In the genomic region with DNA sequence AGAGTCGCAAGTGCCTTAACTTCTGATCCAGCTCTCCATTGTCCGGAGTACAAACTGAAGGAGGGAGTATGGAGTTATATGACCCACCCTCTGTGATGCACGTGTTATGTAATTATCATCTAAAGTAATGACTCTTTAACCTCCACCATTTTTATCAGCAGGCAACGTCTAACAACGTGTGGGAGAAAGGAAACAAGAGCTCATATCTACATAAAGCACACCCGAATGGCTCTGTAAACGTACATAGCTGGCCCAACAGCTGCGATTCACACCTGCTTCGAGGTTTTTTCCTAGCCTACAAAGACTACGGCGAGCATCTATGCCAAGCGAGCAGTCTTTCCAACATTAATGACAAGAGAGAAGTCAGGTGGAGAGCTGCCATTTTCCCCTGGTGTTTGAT, we compare ENCODE assay signal across 24 mouse cellular contexts.
A peak's percentile ranks its signal among the peaks of the same experiment; 100 is the strongest.
DNase-seq lines count a peak whose midpoint lies in the region; ATAC-seq and TF ChIP-seq lines count a peak whose summit lies in the region.
"Had no signal": no experiment of that assay in that cellular context is flagged by ENCODE, and none has a peak within 500 bp of the region (broad histone marks: within the 10 kb centered on the region; RNA-seq: fewer than 3 reads in every experiment).

No protein-coding gene starts in this region.

- peak overlapping the region; percentile 56 for H3K27ac ChIP-seq in heart, embryonic 13.5 days (replicated peaks)
- no peak overlapping the region for H3K27ac ChIP-seq in liver, postnatal 0 days (ENCODE audit: low read depth)
- no peak overlapping the region for H3K27ac ChIP-seq in kidney, embryonic 15.5 days
- H3K27ac ChIP-seq: embryonic facial prominence, embryonic 12.5 days; hindbrain, embryonic 13.5 days; intestine, embryonic 15.5 days; left cerebral cortex, adult 2 months; stomach, postnatal 0 days had no signal

- H3K4me1 ChIP-seq in heart, embryonic 13.5 days = peaks cover 52% of the 10 kb centered on the region
- peaks cover 9% of the 10 kb centered on the region for H3K4me1 ChIP-seq in liver, postnatal 0 days (ENCODE audit: insufficient read depth)
- H3K4me1 ChIP-seq in kidney, embryonic 15.5 days = peaks cover 8% of the 10 kb centered on the region; the same call in 1 of the 2 replicates
- H3K4me1 ChIP-seq: embryonic facial prominence, embryonic 12.5 days; intestine, embryonic 15.5 days had no signal

- H3K9me3 ChIP-seq in heart, embryonic 13.5 days = no peaks in the 10 kb centered on the region
- H3K9me3 ChIP-seq in liver, postnatal 0 days (ENCODE audit: low read length) = no peaks in the 10 kb centered on the region
- no peaks in the 10 kb centered on the region for H3K9me3 ChIP-seq in kidney, embryonic 15.5 days (replicated peaks)
- H3K9me3 ChIP-seq: embryonic facial prominence, embryonic 12.5 days; hindbrain, embryonic 13.5 days; intestine, embryonic 15.5 days had no signal

- no peak for DNase-seq in heart, adult 18-20 months
- peak; percentile 46 for DNase-seq in liver
- no peak for DNase-seq in liver, postnatal 0 days
- DNase-seq in thymus, postnatal 14 days = peak; percentile 48
- no peak for DNase-seq in gastrocnemius, postnatal 25 days
- DNase-seq: cerebellum, adult 9-11 months; heart, postnatal 10 days; kidney, postnatal 4 days; layer of hippocampus, adult 9-11 months; left cerebral cortex, postnatal 4 days; lung, postnatal 10 days; midbrain, embryonic 14.5 days; retina, postnatal 1 day had no signal

- ATAC-seq in heart, embryonic 13.5 days (ENCODE audit: extremely low read depth, insufficient number of reproducible peaks, low FRiP score, low TSS enrichment) = no peak
- peak; percentile 36; the same call in 1 of the 2 replicates for ATAC-seq in liver, postnatal 0 days
- no peak for ATAC-seq in kidney, embryonic 15.5 days (replicated peaks; ENCODE audit: low FRiP score)
- no peak for ATAC-seq in inflammation-experienced regulatory T-cells, adult 6 months
- ATAC-seq: CD4-positive, CD25-positive, alpha-beta regulatory T cell, adult 4 months; forebrain, embryonic 16.5 days; intestine, embryonic 15.5 days had no signal

- no peaks in the 10 kb centered on the region for H3K36me3 ChIP-seq in heart, embryonic 13.5 days
- no peaks in the 10 kb centered on the region for H3K36me3 ChIP-seq in liver, postnatal 0 days (replicated peaks; ENCODE audit: insufficient read depth, low read length)
- no peaks in the 10 kb centered on the region for H3K36me3 ChIP-seq in kidney, embryonic 15.5 days
- H3K36me3 ChIP-seq: embryonic facial prominence, embryonic 12.5 days; hindbrain, embryonic 13.5 days; intestine, embryonic 15.5 days had no signal

- no peak overlapping the region for H3K4me3 ChIP-seq in heart, embryonic 13.5 days
- H3K4me3 ChIP-seq in liver, postnatal 0 days (ENCODE audit: low read depth, low read length) = no peak overlapping the region
- H3K4me3 ChIP-seq in kidney, embryonic 15.5 days (replicated peaks) = no peak overlapping the region
- H3K4me3 ChIP-seq: embryonic facial prominence, embryonic 12.5 days; erythroblast, embryonic 14.5 days; hindbrain, embryonic 13.5 days; intestine, embryonic 15.5 days; left cerebral cortex, adult 2 months had no signal

- 46% methylated on average over 12 of the region's 12 CpGs for WGBS in heart, embryonic 13.5 days
- WGBS in liver, postnatal 0 days (ENCODE audit: insufficient replicate concordance) = 46% methylated on average over 12 of the region's 12 CpGs
- 74% methylated on average over 12 of the region's 12 CpGs for WGBS in kidney, embryonic 15.5 days

- no peak overlapping the region for H3K9ac ChIP-seq in heart, embryonic 13.5 days
- no peak overlapping the region for H3K9ac ChIP-seq in liver, postnatal 0 days (replicated peaks)
- H3K9ac ChIP-seq in kidney, embryonic 15.5 days = no peak overlapping the region
- H3K9ac ChIP-seq: embryonic facial prominence, embryonic 12.5 days; hindbrain, embryonic 13.5 days; intestine, embryonic 15.5 days had no signal

- peaks cover 24% of the 10 kb centered on the region for H3K27me3 ChIP-seq in heart, embryonic 13.5 days (replicated peaks)
- no peaks in the 10 kb centered on the region for H3K27me3 ChIP-seq in liver, postnatal 0 days (ENCODE audit: insufficient read depth, low read length)
- H3K27me3 ChIP-seq in kidney, embryonic 15.5 days = no peaks in the 10 kb centered on the region
- H3K27me3 ChIP-seq: embryonic facial prominence, embryonic 12.5 days; hindbrain, embryonic 13.5 days; intestine, embryonic 15.5 days had no signal

- no peak overlapping the region for H3K4me2 ChIP-seq in heart, embryonic 13.5 days
- no peak overlapping the region for H3K4me2 ChIP-seq in liver, postnatal 0 days (ENCODE audit: low read depth, low read length)
- no peak overlapping the region for H3K4me2 ChIP-seq in kidney, embryonic 15.5 days
- H3K4me2 ChIP-seq: embryonic facial prominence, embryonic 12.5 days; hindbrain, embryonic 13.5 days; intestine, embryonic 15.5 days had no signal

- peak; percentile 92 for TF ChIP-seq EP300 in liver, postnatal 0 days (IDR thresholded peaks at IDR 0.05; ENCODE audit: low read depth)

- TF ChIP-seq CTCF in liver, postnatal 0 days (IDR thresholded peaks at IDR 0.05; ENCODE audit: low read depth) = no peak

Comparison
In these comparisons a context has a peak if more than half of its experiments do, and no peak if none do; other contexts are left out.
1. DNase-seq: peak in liver (single experiment) and thymus, postnatal 14 days (single experiment); none in heart, adult 18-20 months (0 of 2), liver, postnatal 0 days (single experiment) and gastrocnemius, postnatal 25 days (single experiment).